In genomic region chrX:11763351-11764082, GRCm38 (mm10) we compare ENCODE assay signal across 13 mouse cellular contexts.
DNase-seq lines count a peak whose midpoint lies in the region; ATAC-seq and TF ChIP-seq lines count a peak whose summit lies in the region.
"Had no signal": no experiment of that assay in that cellular context is flagged by ENCODE, and none has a peak within 500 bp of the region (broad histone marks: within the 10 kb centered on the region; RNA-seq: fewer than 3 reads in every experiment).

No protein-coding gene starts in this region.

- H3K9ac ChIP-seq in forebrain, postnatal 0 days = no peak overlapping the region
- no peak overlapping the region for H3K9ac ChIP-seq in midbrain, embryonic 14.5 days (replicated peaks; ENCODE audit: low read length)

- no peaks in the 10 kb centered on the region for H3K9me3 ChIP-seq in forebrain, postnatal 0 days (ENCODE audit: low read length)
- H3K9me3 ChIP-seq in midbrain, embryonic 14.5 days (ENCODE audit: control insufficient read depth, low read length) = no peaks in the 10 kb centered on the region
- H3K9me3 ChIP-seq: heart, embryonic 10.5 days; hindbrain, embryonic 10.5 days had no signal

- no peak for TF ChIP-seq CTCF in forebrain, postnatal 0 days (IDR thresholded peaks at IDR 0.05; ENCODE audit: low read depth)

- 58% methylated on average over 17 of the region's 17 CpGs for WGBS in forebrain, postnatal 0 days
- WGBS in midbrain, embryonic 14.5 days = 62% methylated on average over 17 of the region's 17 CpGs

- H3K36me3 ChIP-seq in forebrain, postnatal 0 days (ENCODE audit: insufficient read depth) = no peaks in the 10 kb centered on the region
- no peaks in the 10 kb centered on the region for H3K36me3 ChIP-seq in midbrain, embryonic 14.5 days (ENCODE audit: control insufficient read depth, insufficient read depth, low read length)
- H3K36me3 ChIP-seq: heart, embryonic 10.5 days; hindbrain, embryonic 10.5 days had no signal

- no peak overlapping the region for H3K4me2 ChIP-seq in forebrain, postnatal 0 days (ENCODE audit: low read depth)
- H3K4me2 ChIP-seq in midbrain, embryonic 14.5 days (ENCODE audit: low read length) = no peak overlapping the region

- H3K4me1 ChIP-seq in forebrain, postnatal 0 days (ENCODE audit: insufficient read depth) = no peaks in the 10 kb centered on the region
- H3K4me1 ChIP-seq in midbrain, embryonic 14.5 days (ENCODE audit: control insufficient read depth, insufficient read depth, low read length) = no peaks in the 10 kb centered on the region
- H3K4me1 ChIP-seq: heart, embryonic 10.5 days; hindbrain, embryonic 10.5 days had no signal

- ATAC-seq in cerebellum, adult (ENCODE audit: insufficient number of reproducible peaks, low FRiP score, low TSS enrichment) = no peak
- peak; percentile 71 for ATAC-seq in forebrain, postnatal 0 days
- ATAC-seq in midbrain, embryonic 14.5 days (ENCODE audit: low FRiP score, low TSS enrichment) = no peak

- no peak overlapping the region for H3K27ac ChIP-seq in forebrain, postnatal 0 days (ENCODE audit: low read depth, low read length)
- peak overlapping the region; percentile 57; the same call in 1 of the 2 replicates for H3K27ac ChIP-seq in midbrain, embryonic 14.5 days (replicated peaks; ENCODE audit: low read depth, low read length)
- H3K27ac ChIP-seq: heart, embryonic 10.5 days; hindbrain, embryonic 10.5 days had no signal

- DNase-seq in cerebellum, adult 11-12 months = peak; percentile 15
- peak; percentile 23 for DNase-seq in layer of hippocampus, adult 11-12 months (ENCODE audit: low spot score)
- no peak for DNase-seq in layer of hippocampus, adult 9-10 months (ENCODE audit: low spot score)
- DNase-seq in forebrain, postnatal 0 days = peak; percentile 32
- DNase-seq in midbrain, embryonic 14.5 days = peak; percentile 24
- DNase-seq in ovary, postnatal 14 days (ENCODE audit: low spot score) = no peak
- no peak for DNase-seq in gastrocnemius, postnatal 10 days
- DNase-seq: kidney, adult 18-20 months; lung, postnatal 14 days; thymus, adult 2 months had no signal

- no peak overlapping the region for H3K4me3 ChIP-seq in forebrain, postnatal 0 days (ENCODE audit: low read depth, low read length)
- H3K4me3 ChIP-seq in midbrain, embryonic 14.5 days (replicated peaks; ENCODE audit: low read depth, low read length) = no peak overlapping the region
- H3K4me3 ChIP-seq: heart, embryonic 10.5 days; hindbrain, embryonic 10.5 days had no signal

- H3K27me3 ChIP-seq in forebrain, postnatal 0 days (ENCODE audit: insufficient read depth, low read length) = no peaks in the 10 kb centered on the region
- H3K27me3 ChIP-seq in midbrain, embryonic 14.5 days (ENCODE audit: control insufficient read depth, insufficient read depth, low read length) = no peaks in the 10 kb centered on the region

Comparison
In these comparisons a context has a peak if more than half of its experiments do, and no peak if none do; other contexts are left out.
1. DNase-seq: peak in cerebellum, adult 11-12 months (single experiment), layer of hippocampus, adult 11-12 months (single experiment), forebrain, postnatal 0 days (single experiment) and midbrain, embryonic 14.5 days (single experiment); none in layer of hippocampus, adult 9-10 months (single experiment), ovary, postnatal 14 days (single experiment) and gastrocnemius, postnatal 10 days (single experiment).